Mouse (Mus musculus) frontal cortex, postnatal 25 days (tissue): ENCODE data around the gene Fam160b1.

Experiments
- DNase-seq, 2 experiments: peaks; one replicate each; pipeline ENCODE4 v3.0.0; 2022; ENCODE audit warnings: low spot score in 2 of 2

Fam160b1 gene

DNA sequence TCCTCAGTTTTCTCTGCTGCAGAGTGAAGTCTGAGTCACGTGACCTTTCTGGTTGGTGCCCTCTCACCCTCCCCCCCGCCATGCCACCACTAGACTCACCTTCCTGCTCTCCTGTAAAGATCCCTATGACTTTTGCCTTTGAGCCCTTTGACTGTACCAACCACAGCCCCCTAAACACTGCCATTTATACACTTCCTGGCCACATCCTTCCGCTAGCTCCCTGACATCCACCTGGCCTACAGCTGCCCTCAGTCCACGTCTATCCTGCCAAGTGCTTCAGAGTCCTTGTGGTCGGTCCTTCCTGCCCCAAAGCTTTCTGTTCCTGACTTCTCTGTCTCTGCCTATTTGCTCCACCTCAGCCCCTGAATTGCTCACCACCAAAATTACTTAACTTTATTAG lies 16.6 kb upstream of the Fam160b1 start:
- no peak for DNase-seq

DNA sequence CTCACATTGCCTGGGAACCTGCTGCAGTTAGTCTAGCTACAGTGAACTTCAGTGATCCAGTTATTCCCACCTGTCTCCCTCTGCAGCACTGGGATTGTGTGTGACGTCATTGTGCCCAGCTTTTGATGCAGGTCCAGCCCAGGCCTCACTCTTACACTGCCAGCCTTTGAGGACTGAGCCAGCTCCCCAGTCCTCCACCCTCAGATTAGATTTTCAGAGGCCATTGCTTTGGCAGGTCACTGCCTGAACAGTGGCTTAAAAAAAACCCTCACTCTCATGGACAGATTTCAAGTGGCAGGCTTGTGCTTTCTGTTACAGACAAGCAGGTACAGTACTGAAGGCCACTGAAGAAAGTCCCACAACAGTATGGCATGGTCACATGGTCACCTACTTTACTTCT lies 15.8 kb upstream of the Fam160b1 start:
- DNase-seq = no peak

DNA sequence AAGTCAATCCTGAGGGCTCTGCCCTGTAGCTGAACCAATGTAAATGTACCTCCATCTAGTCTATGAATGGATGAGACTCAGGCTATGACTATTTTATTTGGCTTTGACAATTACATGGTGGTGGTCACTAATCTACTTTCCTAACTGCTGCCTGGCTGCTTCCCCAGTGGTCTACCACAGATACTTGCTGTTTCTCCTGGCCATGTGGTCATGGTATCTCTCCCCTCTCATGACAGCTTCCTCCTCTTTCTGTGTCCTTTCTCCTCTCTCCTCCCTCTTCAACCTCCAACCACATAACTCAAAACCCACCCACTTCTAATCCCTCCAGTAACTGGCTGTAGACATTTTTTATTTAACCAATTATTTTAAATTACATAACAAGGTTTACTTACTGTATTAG lies 11.4 kb upstream of the Fam160b1 start:
- no peak for DNase-seq

DNA sequence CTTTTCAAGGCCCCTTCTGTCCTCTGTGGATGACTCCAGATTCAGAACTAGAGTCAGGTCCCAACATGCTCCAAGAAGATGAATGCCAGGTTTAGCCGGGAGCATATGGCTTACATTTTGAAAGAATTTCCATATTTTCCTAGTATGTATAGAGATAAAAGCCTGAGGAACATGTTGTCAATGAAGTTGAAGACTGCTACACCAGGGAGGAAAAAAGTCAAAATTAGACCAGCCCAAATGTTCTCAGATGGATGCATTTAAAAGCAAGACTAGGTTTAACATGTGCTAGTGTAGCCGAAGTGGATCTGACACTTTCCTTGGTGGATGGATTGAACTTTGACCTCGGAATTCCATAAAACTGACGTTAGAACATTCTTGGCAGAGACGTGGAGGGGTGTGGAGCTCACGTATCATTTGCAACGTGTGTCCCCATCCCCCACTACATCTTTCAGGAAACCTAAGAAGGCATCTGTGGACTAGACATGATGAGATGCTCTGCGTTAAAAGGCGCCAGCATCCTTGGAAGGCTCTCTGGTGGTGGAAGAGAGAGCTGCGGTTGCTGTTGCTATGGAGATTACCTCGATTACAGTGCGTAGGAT lies 8.0 kb upstream of the Fam160b1 start:
- DNase-seq = no peak

DNA sequence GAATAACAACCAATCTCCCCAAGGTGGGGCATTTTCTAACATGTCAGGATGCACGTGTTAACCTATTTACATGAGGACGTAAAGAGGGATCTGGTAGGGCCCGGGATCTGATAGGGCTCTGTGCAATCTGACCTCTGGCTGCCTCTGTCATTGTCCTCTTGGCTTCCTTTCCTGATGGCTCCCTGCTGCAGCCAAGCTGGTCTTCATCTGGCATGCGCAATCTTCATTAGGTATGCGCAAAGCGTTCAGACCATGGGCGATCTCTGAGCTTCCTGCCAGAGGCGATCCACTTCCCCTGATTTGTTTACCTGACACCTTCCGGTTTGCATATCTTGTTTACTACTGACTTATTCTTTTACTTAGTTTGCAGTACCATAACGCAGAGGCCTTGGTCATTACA lies 7.3 kb upstream of the Fam160b1 start:
- DNase-seq = no peak

DNA sequence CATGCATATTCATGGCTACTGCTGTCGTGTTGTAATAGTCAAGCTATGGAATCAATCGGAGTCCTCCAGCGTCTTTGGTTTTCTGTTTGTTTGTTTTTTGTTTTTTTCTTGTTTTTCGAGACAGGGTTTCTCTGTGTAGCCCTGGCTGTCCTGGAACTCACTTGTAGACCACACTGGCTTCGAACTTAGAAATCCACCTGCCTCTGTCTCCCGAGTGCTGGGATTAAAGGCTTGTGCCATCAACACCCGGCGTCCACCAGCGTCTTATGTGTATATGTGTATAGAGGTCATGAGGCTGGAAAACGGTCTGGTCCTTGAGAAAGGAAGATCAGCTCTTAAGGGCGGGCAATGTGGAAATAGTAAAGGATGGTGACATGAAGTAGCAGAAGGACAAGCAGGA lies 6.4 kb upstream of the Fam160b1 start:
- DNase-seq = no peak

DNA sequence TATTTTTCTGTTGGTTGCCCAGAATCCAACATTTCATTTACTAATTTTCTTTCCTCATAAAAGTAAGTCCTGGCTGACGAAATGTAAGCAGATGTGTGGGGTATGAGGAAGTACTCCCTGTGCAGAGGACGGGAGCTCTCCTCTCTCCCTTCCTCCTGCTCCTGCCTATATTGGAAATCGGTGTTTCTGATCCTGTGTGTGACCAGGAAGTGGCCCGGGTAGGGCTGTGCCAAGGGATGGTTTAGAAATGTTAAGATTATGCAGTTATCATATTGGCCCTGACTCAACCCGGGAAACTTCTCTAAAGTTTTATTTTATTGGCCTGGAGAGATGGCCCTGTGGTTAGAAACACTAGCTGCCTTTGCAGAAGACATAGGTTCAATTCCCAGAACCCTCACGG lies 5.8 kb upstream of the Fam160b1 start:
- DNase-seq = no peak

DNA sequence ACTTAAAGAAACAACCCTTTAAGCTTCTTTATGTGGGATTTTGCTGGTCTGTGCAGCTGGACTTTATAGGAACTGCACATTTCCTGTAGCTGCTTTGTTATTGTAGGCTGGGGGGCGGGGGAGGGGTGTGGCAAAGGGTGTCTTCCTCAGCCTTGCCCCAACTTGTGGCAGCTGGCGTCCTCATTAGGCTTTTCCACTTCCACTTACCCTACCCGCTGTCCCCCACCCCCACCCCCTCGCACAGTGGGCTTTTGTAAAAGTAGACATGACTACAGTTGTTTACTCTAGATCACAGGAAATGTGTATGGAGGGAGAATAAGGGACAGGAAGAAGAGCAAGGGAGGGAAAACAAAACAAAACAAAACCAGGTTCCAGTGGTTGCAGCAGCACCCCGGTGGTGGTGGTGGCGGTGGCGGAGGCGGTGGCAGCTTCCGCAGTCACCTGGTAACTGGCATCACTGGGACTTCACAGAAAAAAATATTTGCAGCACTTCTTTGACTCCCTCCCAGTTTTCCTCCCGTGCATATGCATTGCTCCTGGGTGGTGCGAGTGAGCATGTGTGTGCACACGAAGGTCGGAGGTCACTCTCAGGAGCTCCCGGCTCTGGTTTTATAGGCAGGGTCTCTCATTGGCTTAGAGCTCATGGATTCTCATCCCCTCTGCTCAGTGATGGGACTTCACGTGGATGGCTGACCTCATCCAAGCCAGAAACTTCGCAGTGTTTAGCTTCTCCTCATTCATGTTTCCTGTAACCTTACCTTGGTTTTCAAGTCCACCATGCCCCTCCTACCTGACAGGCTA lies 4.8 kb upstream of the Fam160b1 start:
- no peak for DNase-seq

DNA sequence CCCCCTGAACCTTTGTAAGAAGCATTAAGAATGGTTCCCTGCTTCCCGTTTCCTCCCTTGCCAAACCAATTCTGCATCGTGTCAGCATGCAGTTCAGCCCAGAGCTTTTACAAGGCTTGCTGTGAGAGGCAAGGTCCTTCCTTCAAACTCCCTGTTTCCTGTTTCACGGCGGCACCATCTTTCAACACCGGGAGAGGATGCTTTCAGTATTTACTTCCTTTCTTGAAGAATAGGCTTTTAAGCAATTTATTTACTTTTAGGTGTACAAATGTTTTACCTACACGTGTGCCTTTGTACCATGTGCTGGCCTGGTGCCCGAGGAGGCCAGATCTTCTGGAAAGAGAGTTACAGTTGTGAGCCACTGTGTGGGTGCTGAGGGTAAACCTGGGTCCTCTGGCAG lies 4.2 kb upstream of the Fam160b1 start:
- no peak for DNase-seq

DNA sequence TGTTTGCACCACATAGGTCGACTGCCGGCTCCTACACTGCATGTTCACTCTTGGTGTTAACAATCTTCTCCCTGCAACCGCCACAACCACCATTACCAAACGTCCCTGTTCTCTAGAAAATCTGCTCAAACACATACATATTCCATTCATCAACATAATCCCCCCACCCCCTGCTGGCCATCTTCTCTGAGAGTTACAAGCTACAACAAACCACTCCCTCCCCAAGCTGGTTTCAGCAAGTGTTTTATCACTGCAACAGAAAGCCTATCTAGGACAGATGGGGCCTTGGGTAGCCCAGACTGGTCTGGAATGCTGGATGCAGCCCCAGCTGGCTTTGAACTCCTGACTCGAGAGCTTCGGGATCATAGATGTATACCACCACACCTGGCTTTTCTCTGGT lies 3.2 kb upstream of the Fam160b1 start:
- no peak for DNase-seq

DNA sequence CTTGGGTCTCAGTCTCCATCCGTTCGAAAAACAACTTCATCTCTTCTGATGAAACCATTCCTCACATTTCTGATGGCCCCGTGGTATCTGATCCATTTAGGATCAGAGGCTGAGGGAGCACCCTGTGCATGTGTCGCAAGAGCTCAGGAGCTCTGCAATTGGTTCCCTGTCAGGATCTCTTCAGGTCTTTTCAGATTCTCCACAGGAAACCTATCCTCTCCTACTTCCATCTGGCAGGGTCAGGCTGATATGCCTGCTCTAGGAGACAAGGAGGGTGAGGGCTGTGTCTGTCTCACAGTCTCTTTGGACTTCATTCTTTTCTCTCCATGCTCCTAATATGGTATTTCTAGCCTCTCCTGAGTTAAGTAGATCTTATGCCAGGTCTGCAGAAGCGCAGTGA lies 2.7 kb upstream of the Fam160b1 start:
- no peak for DNase-seq

DNA sequence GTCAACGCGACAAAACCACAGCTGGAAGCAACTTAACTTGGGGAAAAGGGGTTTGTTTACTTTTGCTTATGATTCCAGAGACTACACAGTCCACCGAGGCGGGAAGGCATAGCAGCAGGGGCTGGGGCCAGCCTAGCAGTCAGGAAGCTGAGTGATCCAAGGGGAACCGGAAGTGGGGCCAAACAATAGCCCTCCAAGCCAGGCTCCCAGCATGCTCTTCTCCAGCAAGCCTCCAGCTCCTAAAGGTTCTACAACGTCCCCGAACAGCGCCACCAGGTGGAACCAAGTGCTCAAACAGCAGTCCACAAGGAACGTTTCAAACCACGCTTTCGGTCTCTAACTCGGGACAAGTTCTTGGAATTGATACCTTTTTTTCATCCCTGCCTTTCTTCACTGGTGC lies 2.2 kb upstream of the Fam160b1 start:
- no peak for DNase-seq

DNA sequence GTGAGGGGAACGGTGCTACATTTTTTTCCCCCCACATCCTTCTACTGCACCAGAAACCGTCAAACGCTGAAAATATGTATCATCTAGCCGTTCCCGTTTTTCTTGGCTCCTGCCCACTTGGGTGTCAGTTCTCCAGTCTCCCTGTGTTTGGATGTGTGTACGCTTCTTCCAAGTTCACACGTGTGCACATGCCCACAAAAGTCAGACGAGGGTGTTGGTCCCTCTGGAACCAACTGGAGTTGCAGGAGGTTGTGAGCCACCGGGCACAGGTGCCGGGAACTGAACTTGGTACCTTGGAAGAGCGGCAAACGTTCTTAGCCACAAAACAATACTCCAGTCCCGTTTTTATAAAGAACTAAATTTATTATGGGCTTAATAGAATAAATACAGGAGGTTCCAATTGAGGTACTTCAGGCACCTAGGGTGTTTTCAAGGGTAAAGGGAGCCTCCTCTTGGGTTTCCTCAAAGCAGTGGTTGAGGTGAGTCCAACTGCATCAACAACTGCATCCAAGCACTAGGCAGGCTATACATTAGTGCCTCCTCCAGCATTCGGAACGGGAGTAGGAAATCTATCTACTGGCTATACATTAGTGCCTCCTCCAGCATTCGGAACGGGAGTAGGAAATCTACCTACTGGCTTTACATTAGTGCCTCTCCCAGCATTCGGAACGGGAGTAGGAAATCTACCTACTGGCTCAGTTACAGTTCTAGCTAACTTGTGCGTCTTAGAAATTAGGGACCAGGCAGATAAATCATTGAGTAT lies 1.5 kb upstream of the Fam160b1 start:
- no peak for DNase-seq

DNA sequence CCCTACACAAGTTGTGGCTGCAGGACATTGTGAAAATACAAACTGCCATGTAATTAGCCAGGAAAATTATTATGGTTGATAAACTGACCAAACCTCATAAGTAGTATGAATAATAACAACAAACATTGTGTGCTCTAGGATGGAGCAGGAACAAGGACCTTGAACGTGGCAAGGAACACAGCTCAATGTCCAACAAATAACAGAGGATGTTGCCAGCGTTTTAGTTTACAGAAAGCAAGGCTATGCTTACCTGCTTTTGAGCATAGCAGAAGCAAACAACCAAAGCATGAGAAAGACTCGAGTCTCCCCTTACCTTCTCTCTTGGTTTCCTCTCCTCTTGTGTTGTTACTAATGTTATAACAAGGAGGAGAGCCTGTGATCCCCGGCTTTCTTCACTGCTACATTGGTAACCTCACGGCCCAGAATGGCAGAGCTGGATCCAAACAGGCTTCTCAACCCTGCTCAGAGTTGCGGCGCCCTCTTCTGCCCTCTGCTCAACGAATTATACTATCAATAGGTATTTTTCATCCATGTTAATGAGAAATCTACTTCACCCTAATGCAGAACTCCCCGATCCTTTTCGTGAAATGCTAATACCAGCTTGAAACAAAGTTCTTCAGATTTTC lies 666 bp upstream of the Fam160b1 start:
- DNase-seq = no peak

DNA sequence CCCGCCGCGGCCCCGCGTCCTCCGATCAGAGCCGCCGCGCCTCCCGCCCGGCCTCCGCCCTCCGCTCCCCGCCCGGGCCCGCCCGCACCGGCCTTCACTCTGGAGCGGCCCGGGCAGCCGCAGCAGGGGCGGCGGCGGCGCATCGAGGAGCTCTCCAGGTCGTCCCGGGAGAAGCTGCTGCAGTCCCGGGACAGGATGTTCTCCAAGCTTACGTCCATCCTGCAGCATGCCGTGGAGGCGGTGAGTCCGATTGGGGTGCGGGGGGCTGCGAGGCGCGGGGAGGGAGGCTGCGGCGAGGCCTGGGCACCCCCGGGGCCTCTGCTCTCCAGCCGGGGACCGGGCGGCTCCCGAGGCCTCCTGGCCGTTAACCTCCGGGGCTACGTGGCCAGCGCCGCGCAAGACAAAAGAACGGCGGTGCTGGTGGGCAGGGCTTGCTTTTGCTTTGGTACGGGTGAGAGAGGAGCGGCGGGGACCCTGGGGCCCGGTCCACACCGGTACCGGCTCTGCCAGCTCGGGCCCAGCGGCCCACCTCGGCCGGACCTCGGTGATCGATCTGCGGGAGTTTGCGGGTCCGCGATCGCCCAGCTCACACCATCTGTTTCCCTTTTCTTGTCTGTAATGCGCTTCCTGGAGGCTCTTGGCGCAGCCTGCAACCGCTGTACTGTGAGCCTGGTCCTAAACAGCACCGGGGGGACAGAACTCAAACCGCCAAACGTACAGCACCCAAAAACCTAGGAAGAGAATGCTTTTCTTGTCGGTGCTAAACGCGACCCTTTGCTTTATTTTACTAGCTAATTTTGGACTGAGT lies 855 bp downstream of the Fam160b1 start:
- DNase-seq = peak; percentile 38

DNA sequence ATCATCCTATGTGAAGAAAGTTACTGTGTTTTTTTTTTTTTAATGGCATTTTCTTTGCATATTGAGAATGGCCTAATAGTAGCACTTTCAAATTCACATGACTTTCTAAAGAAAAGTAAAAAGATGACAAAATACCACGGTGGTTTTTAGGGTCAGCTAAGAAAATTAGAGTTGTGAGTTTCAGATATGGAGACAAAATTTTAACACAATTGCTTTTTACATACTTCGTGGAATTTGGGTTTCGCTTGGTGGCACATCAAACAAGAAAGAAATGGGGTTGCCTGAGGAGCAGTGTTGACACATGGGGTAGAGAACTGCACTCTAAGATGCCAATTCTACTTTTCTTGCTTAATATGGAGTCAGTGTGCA lies 1.4 kb downstream of the Fam160b1 start:
- DNase-seq = no peak

DNA sequence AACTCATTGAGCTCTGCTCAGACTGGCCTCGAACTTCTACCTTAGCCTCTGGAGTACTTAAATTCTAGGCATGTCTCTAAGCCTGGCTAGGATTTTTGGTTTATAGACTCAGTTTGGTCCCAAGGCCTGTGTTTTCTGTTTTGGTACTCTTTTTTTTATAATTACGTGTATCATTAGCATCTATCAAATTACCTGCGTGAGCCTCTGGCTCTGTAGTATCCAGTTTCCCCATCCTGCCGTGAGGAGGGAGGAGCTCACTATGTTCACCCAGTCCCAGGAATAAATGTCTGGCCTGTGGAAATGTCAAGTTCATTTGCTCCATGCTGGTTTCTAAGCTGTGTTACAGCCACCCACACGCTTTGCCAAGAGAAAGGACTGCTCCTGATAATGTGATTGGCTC lies 2.1 kb downstream of the Fam160b1 start:
- DNase-seq = no peak

DNA sequence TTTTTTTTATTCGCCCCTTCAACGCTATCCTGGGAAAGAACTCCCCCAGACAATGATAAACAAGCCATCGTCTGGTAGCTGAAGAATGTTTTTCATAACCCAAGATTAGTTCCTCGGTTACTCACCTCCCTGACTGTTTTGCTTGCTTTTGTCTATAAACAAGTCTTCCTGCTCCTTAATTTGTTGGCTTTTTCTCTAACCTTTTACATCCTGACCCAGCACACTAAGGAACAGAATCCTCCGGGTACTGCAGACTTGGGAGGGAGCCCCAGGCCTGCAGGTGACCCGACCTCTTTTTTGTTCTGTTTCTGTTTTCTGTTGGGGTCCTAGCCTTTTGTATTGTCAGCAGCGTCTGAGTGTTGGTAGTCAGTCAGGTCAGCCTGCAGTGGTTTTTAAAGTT lies 2.6 kb downstream of the Fam160b1 start:
- DNase-seq = no peak

DNA sequence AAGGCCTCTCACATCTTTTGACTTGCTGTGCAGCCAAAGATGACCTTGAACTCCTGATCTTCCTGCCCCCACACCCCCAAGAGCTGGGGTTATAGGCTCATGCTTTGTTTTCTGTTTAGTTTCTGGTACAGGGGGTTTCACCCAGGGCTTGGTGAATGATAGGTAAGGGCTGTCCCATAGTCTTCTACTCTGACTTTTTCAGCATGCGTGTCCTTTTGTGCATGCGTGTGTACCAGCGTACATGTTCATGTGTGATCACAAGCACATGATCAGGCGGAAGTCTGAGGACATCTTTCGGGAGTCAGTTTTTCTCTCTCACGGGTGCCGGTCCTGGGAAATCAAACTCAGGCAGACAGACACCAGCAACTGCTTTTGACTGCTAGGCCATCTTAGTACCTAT lies 3.1 kb downstream of the Fam160b1 start:
- no peak for DNase-seq

DNA sequence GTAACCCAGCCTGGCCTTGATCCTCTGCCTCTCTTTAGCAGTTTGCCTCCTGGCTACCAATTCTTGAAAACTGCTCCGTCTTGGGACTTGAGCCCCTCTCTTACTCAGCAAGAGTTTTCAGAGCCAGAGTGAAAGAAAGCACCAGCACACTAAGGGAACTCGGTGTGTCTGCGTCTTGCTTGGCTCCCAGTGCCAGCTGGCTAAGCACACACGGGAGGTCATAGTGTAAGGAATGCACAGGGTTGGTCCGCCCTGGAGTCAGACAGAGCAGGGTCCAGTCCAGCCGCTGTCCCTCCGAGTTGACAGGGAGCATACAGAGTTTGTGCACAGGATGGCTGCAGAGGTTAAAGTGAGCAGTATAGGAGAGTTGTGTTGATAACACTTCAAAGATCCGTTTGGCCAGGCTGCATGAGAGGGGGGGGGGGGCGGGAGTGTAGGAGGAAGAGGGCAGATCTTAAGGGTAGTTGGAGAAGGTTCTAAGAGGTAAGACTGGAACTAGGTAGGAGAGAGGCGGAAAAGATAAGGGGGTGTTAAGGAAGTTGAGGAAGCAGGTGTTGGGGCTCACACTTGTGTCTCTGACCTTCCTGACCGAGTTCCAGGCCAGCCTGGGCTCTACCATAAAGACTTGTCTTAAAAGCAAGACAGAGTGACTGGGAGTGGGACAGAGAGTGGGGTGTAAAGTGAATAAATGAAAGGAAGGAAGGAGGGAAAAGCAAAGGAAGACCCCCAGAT lies 4.6 kb downstream of the Fam160b1 start:
- no peak for DNase-seq

DNA sequence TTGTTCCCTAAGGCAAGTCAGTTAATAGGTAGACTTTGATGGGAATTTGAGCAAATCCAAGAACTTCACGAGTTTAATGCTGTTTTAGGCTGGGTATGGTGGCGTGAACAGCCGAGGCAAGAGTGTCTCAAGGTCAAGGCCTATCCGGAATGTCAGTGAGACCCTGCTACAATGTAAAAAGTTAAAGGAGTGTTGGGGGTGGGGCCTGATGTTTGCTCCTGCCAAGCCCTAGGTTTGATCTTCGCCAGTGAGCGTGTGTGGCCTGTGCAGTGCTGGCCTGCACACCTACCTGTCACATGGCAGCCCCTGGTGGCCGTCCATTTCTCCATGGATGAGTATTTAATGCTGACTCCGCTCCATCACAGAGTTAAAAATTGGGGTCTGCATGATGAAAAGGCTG lies 5.5 kb downstream of the Fam160b1 start:
- no peak for DNase-seq
